Mouse (Mus musculus) NIH3T3 (cell line): ENCODE results near the gene Chia1.
"Not testable (repeated sequence)": the region's sequence is repeated elsewhere in the genome, so short reads cannot be mapped to it uniquely, and the experiment has no call there.

ENCODE experiments used
- DNase-seq: peaks from one replicate; pipeline ENCODE4 v3.0.0-alpha.2; 2012; ENCODE audit warnings: low read depth

The Chia1 gene

DNA sequence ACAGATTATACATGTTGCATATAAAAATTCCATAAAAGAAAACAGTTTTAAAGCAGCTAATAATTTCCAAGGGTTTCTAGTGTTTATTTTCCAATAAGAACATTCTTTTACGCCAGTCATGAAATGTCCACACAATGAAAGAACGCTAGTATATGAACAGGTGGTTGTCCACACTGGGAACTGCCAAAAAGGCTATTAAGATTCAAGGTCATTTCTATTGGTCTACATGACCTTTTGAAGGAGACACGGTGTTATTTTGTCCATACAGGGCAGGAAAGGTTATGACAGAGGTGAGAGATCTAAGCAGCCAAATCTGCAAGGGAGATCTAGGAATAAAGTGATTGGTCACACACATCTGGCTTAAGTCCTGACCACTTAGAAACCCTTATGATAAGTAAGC lies at the start of gene Chia1:
Chia1 (plus strand) TSS at position 301 of the 400 bp plus-strand sequence.
- no peak for DNase-seq

DNA sequence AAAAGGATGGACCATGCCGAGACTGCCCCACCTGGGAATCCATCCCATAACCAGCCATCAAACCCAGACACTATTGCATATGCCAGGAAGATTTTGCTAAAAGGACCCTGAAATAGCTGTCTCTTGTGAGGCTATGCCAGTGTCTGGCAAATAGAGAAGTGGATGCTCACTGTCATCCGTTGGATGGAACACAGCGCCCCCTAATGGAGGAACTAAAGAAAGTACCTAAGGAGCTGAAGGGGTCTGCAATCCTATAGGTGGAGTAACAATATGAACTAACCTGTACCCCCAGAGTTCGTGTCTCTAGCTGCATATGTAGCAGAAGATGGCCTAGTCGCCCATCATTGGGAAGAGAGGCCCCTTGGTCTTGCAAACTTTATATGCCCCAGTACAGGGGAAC lies 45.3 kb upstream of the Chia1 start:
- peak; percentile 3 for DNase-seq

DNA sequence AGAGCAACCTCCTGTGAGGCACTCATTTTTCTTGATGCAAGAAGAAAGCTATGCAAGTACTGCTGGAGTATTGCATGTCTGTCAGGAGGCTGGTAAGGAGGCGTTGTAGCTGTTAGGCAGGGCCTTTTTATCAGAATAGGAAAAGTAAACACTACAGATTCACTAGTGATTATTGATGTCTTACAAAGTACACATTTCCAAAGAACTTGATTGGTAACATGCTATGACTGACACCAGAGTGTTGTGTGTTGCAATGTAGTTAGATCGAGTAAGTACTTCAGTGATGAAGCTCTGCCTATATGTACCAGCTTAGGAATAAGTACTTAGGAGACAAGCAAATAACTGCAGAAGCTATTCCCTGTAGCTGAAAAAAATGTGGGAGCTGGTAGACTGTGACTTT lies 42.0 kb upstream of the Chia1 start:
- DNase-seq: no peak

DNA sequence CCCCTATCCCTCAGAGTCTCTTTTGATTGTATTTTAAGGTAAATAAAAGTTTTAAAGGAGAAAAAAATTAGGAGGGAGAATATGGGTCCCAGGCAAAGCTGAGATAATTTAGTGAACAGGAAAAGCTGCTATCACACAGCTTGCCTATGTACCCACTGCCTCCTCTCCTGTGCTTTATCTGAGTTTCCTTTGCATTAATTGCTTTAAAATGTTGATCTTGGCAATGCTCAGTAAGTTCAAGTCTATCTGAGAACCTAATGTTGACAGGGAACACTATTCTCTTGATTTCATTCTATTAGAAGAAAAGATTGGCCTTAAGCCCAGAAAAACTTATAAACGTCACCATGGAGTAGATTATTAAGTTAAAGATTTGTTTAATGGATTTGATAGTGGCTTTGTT lies 38.2 kb upstream of the Chia1 start:
- no peak for DNase-seq

DNA sequence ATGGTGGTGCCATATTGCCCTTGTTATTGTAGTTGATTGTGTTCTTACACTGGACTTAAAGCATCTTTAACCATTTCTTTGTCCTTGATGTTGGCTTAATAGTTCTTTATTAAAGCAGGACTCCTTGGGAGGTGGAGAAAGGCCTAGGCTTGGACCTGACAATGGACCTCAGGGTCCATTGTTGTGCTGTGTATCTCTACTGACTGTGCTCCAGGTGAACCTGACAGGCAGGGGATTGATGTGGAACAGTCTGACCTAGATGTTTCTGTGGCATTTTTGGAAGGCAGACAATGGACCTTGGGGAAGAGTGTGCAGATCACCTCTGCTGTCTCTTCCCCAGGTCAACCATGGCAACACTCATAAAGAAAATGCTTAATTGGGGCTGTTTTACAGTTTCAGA lies 14.0 kb downstream of the Chia1 start:
- DNase-seq: no peak

DNA sequence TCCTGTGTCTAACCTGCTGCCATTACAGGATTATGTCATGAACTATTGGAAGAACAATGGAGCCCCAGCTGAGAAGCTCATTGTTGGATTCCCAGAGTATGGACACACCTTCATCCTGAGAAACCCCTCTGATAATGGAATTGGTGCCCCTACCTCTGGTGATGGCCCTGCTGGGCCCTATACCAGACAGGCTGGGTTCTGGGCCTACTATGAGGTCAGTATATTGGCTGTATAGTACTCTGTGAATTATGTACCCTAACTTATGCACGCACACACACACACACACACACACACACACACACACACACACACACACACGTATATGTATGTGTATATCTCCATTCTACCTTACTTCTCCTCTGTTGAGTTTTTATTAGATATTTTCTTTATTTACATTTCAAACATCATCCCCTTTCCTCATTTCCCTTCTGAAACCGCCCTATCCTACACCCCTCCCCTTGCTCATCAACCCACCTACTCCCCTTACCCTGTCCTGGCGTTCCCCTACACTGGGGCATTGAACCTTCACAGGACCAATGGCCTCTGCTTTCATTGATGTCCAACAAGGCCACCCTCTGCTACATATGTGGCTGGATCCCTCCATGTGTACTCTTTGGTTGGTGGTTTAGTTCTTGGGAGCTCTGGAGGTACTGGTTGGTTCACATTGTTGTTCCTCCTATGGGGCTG lies 15.9 kb downstream of the Chia1 start:
- no peak for DNase-seq

DNA sequence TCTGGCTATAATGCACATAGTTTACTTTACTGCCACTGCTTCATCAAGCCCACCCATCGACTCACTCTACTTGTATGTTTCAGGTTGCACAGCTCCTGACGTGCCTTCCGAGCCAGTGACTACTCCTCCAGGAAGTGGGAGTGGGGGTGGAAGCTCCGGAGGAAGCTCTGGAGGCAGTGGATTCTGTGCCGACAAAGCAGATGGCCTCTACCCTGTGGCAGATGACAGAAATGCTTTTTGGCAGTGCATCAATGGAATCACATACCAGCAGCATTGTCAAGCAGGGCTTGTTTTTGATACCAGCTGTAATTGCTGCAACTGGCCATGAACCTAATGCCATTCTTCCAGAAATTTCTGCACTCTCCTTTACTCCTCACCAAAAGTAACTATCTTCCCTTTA lies 18.7 kb downstream of the Chia1 start:
- DNase-seq: no peak

DNA sequence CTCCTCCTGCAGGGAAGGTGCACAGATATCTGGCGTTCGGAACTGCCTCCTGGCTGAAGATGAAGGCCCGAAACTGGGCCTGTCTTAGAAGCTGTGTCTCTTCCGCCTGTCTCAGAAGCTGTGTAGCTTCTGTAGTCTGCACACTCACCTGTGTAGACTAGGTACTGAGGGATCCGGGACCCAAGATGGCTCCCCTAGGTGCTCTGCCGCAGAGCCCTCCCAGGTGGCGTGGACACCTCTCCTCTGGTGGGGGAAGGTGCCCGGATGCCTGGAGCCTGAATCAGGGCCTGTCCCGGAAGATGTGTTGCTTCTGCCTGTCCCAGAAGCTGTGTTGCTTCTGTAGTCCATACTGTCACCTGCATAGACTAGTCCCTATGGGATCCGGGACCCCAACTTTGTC lies 31.1 kb downstream of the Chia1 start:
- no peak for DNase-seq

DNA sequence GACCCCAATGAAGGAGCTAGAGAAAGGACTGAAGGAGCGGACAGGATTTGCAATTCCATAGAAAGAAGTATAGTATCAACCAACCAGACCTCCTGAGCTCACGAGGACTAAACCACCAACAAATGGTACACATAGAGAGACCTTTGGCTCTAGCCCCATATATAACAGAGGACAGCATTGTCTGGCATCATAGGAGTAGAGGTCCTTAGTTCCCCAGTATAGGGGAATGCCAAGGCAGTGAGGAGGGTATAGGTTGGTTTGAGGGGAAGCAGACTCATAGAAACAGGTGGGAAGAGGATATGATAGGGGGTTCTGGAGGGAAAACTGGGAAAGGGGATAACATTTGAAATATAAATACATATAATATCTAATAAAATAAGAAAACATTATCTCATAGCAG lies 41.4 kb downstream of the Chia1 start:
- no peak for DNase-seq

DNA sequence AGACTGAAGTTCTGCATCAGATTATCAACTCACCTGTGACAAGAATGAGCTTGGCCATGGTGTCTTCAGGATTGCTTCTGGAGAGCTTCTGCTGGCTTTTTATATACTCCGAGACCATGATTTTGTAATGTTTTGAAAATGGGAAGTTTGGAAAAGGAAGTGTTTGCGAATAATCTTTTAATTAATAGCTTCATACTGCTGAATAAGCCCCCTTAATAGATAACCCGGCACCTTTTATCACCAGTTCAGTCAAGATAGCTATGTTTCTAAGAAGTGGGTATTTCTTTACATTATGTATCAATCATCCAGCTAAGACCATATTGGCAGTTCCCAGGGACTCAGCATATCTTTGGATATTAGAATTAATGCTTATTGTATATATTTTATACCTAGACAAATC lies 54.4 kb downstream of the Chia1 start, which contains the start of gene Chil3:
Chil3 (minus strand) TSS at position 101 of the 400 bp plus-strand sequence.
- DNase-seq: no peak

DNA sequence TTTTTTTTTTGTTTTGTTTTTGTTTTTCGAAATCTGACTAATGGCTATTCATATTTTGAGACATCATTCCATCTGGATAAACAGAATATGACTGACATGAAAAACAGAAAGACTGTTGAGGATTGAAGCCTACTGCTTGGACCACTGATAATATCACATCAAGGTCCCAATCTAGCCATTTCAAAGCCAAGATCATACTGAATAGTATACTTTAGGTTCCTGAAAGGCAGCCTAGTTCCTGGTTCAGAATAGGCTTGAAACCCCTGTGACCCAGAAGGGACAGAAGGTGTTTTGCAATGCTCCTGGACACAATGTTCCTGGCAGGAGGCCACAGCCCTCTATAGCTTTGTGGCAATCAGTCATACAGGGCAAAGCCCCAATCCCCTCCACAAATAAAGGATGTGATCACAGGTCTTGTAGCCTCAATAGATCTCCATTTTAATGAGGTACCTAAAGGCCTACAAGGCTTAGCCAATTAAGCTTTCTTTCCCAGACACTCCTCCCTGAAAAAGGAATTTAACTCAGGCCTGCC lies 57.6 kb downstream of the Chia1 start:
- no peak for DNase-seq

DNA sequence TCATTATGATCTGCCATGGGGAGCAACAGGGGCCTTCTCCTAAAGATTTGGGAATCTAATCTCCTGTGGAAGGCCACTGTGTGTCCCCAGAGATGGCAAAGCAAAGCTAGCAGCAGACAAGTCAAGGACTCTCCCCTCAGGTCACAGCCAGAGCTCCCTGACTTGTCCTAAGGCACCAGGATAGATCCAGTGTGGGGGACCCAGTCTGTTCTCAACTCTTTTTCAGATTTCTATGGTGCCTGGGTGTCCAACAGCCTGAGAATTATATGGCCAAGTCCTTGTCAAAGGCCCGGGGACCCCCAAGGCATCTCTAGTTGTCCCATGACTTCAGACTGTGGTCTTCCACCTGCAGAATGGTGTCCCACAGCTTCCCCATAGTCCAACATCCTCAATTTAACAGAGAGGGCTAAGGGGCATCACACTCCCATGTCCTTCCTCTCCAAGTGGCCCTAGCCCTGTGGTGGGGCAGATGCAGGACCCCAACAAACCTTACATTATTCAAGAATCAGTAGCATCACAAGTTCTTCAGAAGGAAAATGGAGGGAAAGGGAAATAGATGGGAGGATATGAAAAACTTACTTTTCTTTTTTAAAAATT lies 58.2 kb downstream of the Chia1 start:
- DNase-seq: no peak

DNA sequence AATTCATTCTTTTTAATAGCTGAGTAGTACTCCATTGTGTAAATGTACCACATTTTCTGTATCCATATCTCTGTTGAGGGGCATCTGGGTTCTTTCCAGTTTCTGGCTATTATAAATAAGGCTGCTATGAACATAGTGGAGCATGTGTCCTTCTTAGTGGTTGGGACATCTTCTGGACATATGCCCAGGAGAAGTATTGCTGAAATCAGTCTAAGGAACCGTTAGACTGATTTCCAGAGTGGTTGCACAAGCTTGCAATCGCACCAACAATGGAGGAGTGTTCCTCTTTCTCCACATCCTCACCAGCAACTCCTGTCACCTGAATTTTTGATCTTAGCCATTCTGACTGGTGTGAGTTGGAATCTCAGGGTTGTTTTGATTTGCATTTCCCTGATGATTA lies 59.5 kb downstream of the Chia1 start:
- not testable (repeated sequence) for DNase-seq

DNA sequence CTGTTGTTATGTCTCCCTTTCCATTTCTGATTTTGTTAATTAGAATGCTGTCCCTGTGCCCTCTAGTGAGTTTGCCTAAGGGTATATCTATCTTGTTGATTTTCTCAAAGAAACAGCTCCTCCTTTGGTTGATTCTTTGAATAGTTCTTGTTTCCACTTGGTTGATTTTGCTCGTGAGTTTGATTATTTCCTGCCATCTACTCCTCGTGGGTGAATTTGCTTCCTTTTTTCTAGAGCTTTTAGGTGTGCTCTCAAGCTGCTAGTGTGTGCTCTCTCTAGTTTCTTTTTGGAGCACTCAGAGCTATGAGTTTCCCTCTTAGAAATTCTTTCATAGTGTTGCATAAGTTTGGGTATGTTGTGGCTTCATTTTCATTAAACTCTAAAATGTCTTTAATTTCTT lies 61.9 kb downstream of the Chia1 start:
- not testable (repeated sequence) for DNase-seq

DNA sequence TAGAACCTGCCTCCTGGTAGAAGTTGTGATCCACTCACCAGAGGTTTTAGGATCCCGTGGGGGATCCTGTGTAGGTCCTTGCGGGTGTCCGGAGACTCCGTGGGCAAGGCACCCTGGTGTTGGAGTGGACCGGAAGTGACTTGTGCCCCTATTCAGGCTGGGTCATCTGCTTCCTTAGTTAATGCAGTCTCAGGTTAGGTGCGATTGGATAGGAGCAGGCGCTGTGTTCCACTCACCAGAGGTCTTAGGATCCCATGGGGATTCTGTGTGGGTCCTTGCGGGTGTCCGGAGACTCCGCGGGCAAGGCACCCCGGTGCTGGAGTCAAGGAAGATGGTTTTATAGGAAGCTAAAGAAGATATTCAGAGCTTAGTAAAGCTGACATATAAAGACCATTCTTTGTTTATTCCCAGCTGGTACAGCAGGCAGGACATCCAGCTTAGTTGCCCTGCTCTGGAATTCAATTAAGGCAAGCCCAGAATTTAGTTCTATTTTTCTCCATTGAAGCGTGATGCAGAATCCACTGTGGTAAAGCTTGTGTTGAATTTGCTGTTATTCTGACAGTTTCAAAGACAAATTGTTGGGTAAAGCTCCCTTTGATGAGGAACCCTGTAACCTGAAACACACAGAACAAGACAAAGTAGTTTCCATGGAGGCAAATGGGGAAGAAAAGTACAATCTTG lies 64.6 kb downstream of the Chia1 start:
- DNase-seq: no peak
